8 mouse cellular contexts compared by ENCODE assay signal in genomic region chr6:22355396-22356085, GRCm38 (mm10). TPM values are rescaled to one million over a fixed set of nuclear protein-coding genes. Genes with fewer than 3 reads are reported as not detected.
DNase-seq lines count a peak whose midpoint lies in the region; ATAC-seq and TF ChIP-seq lines count a peak whose summit lies in the region.

No protein-coding gene starts in this region.

- TF ChIP-seq EP300 in lung, postnatal 0 days (IDR thresholded peaks at IDR 0.05): no peak

- 2% methylated on average over 46 of the region's 62 CpGs for whole genome bisulfite sequencing in lung, postnatal 0 days
- 3% methylated on average over 19 of the region's 62 CpGs for WGBS in embryonic facial prominence, embryonic 14.5 days
- WGBS in intestine, embryonic 14.5 days: 1% methylated on average over 52 of the region's 62 CpGs
- WGBS in neural tube, embryonic 14.5 days: 2% methylated on average over 53 of the region's 62 CpGs

- H3K4me1 ChIP-seq in lung, postnatal 0 days (ENCODE audit: insufficient read depth, low read depth, low read length): no peaks in the 10 kb centered on the region; the same call in 1 of the 2 replicates
- H3K4me1 ChIP-seq in embryonic facial prominence, embryonic 14.5 days (ENCODE audit: control insufficient read depth, insufficient read depth, low read length): peaks cover 12% of the 10 kb centered on the region
- peaks cover 17% of the 10 kb centered on the region for H3K4me1 ChIP-seq in intestine, embryonic 14.5 days (replicated peaks; ENCODE audit: control insufficient read depth, insufficient read depth, low read length)
- H3K4me1 ChIP-seq in neural tube, embryonic 14.5 days (ENCODE audit: control insufficient read depth, insufficient read depth, low read length): peaks cover 3% of the 10 kb centered on the region

- H3K4me3 ChIP-seq in lung, postnatal 0 days (ENCODE audit: low read depth, low read length): peak overlapping the region; percentile 77
- peak overlapping the region; percentile 80 for H3K4me3 ChIP-seq in embryonic facial prominence, embryonic 14.5 days (ENCODE audit: low read depth, low read length)
- H3K4me3 ChIP-seq in intestine, embryonic 14.5 days (ENCODE audit: low read depth, low read length): peak overlapping the region; percentile 76
- peak overlapping the region; percentile 80 for H3K4me3 ChIP-seq in neural tube, embryonic 14.5 days (ENCODE audit: low read depth, low read length)

- peak overlapping the region; percentile 71 for H3K9ac ChIP-seq in lung, postnatal 0 days (replicated peaks; ENCODE audit: low read depth)
- peak overlapping the region; percentile 88 for H3K9ac ChIP-seq in embryonic facial prominence, embryonic 14.5 days (ENCODE audit: low read depth, low read length)
- peak overlapping the region; percentile 81 for H3K9ac ChIP-seq in intestine, embryonic 14.5 days (ENCODE audit: low read length)
- H3K9ac ChIP-seq in neural tube, embryonic 14.5 days (replicated peaks; ENCODE audit: low read depth, low read length): peak overlapping the region; percentile 86

- no peaks in the 10 kb centered on the region for H3K27me3 ChIP-seq in lung, postnatal 0 days (replicated peaks; ENCODE audit: insufficient read depth, low read length)
- no peaks in the 10 kb centered on the region for H3K27me3 ChIP-seq in embryonic facial prominence, embryonic 14.5 days (replicated peaks; ENCODE audit: control insufficient read depth, insufficient read depth, low read length)
- H3K27me3 ChIP-seq in intestine, embryonic 14.5 days (replicated peaks; ENCODE audit: control insufficient read depth, insufficient read depth, low read length): no peaks in the 10 kb centered on the region
- no peaks in the 10 kb centered on the region for H3K27me3 ChIP-seq in neural tube, embryonic 14.5 days (ENCODE audit: control insufficient read depth, insufficient read depth, low read length)

- H3K36me3 ChIP-seq in lung, postnatal 0 days (ENCODE audit: insufficient read depth, low read length): no peaks in the 10 kb centered on the region
- H3K36me3 ChIP-seq in embryonic facial prominence, embryonic 14.5 days (ENCODE audit: control insufficient read depth, insufficient read depth, low read length): no peaks in the 10 kb centered on the region
- no peaks in the 10 kb centered on the region for H3K36me3 ChIP-seq in intestine, embryonic 14.5 days (ENCODE audit: control insufficient read depth, insufficient read depth, low read length)
- H3K36me3 ChIP-seq in neural tube, embryonic 14.5 days (ENCODE audit: control insufficient read depth, insufficient read depth, low read length): no peaks in the 10 kb centered on the region

- TF ChIP-seq CTCF in lung, postnatal 0 days (IDR thresholded peaks at IDR 0.05): 0 out of 2 replicates have a peak, but pooled peaks have one; percentile 9

- ATAC-seq in lung, postnatal 0 days: no peak
- ATAC-seq in embryonic facial prominence, embryonic 14.5 days (ENCODE audit: low read depth): no peak
- peak; percentile 81 for ATAC-seq in intestine, embryonic 14.5 days (replicated peaks; ENCODE audit: low FRiP score, low TSS enrichment, low read depth)
- peak; percentile 91 for ATAC-seq in neural tube, embryonic 14.5 days (ENCODE audit: low read depth)

- peak overlapping the region; percentile 78 for H3K27ac ChIP-seq in lung, postnatal 0 days (ENCODE audit: low read length)
- peak overlapping the region; percentile 82 for H3K27ac ChIP-seq in embryonic facial prominence, embryonic 14.5 days (replicated peaks; ENCODE audit: low read depth, low read length)
- peak overlapping the region; percentile 78 for H3K27ac ChIP-seq in intestine, embryonic 14.5 days (ENCODE audit: low read depth)
- peak overlapping the region; percentile 79 for H3K27ac ChIP-seq in neural tube, embryonic 14.5 days (ENCODE audit: low read depth, low read length)

- H3K9me3 ChIP-seq in lung, postnatal 0 days (ENCODE audit: low read length): no peaks in the 10 kb centered on the region
- no peaks in the 10 kb centered on the region; the same call in 1 of the 2 replicates for H3K9me3 ChIP-seq in embryonic facial prominence, embryonic 14.5 days (ENCODE audit: control insufficient read depth, low read length)
- H3K9me3 ChIP-seq in intestine, embryonic 14.5 days (ENCODE audit: control insufficient read depth, low read length): 0 out of 2 replicates have a peak, but pooled peaks cover 3% of the 10 kb centered on the region
- no peaks in the 10 kb centered on the region for H3K9me3 ChIP-seq in neural tube, embryonic 14.5 days (ENCODE audit: control insufficient read depth, low read length)

- H3K4me2 ChIP-seq in lung, postnatal 0 days (replicated peaks; ENCODE audit: low read depth, low read length): peak overlapping the region; percentile 73
- peak overlapping the region; percentile 55 for H3K4me2 ChIP-seq in embryonic facial prominence, embryonic 14.5 days (ENCODE audit: low read depth, low read length)
- peak overlapping the region; percentile 56 for H3K4me2 ChIP-seq in intestine, embryonic 14.5 days (ENCODE audit: low read length)
- H3K4me2 ChIP-seq in neural tube, embryonic 14.5 days (ENCODE audit: low read depth, low read length): peak overlapping the region; percentile 66

- DNase-seq in lung, postnatal 0 days (ENCODE audit: low spot score): no peak
- DNase-seq in lung, postnatal 25 days (ENCODE audit: low spot score): no peak
- DNase-seq in embryonic facial prominence, embryonic 14.5 days (ENCODE audit: low spot score): no peak
- DNase-seq in intestine, embryonic 14.5 days (ENCODE audit: low spot score): no peak
- DNase-seq in urinary bladder, postnatal 25 days (ENCODE audit: low spot score): no peak
- no peak for DNase-seq in gastrocnemius, postnatal 4 days (ENCODE audit: low spot score in 2 of 2)
- no peak for DNase-seq in gastrocnemius, adult 8-10 months (ENCODE audit: low spot score in 2 of 2)

RNA-seq across cellular contexts. Expression of gene Fam3c, which starts 0.5 kb away (rescaled TPM):
- polyA plus RNA-seq in lung, postnatal 0 days (2015; fragmentation: Nextera tagmentation; extraction: Ambion mirVana): 66.9 and 74.8 TPM in 2 replicates
- 64.9 and 70.4 TPM in 2 replicates for polyA plus RNA-seq in embryonic facial prominence, embryonic 14.5 days (2014; fragmentation: Nextera tagmentation; extraction: Ambion mirVana)
- 46.2 and 47.8 TPM in 2 replicates for polyA plus RNA-seq in intestine, embryonic 14.5 days (2014; fragmentation: Nextera tagmentation; extraction: Ambion mirVana)
- polyA plus RNA-seq in neural tube, embryonic 14.5 days (2014; fragmentation: Nextera tagmentation; extraction: Ambion mirVana): 69.5 and 80.5 TPM in 2 replicates
- total RNA-seq in gastrocnemius, postnatal 4 days (2021): 10 to 100 TPM; 51.1 to 51.3 TPM
- total RNA-seq in gastrocnemius, adult 8-10 months (2022): 10 to 100 TPM; 18.4 to 23.3 (median 20.8) TPM

Comparison
In these comparisons a context has a peak if more than half of its experiments do, and no peak if none do; other contexts are left out.
1. ATAC-seq: peak in intestine, embryonic 14.5 days (single experiment) and neural tube, embryonic 14.5 days (single experiment); none in lung, postnatal 0 days (single experiment) and embryonic facial prominence, embryonic 14.5 days (single experiment).
2. Peak in every context shown above with its lines, with median percentiles within 50 percentile points of each other: H3K27ac ChIP-seq, H3K4me2 ChIP-seq, H3K4me3 ChIP-seq and H3K9ac ChIP-seq.